Mouse (Mus musculus) neural tube, embryonic 13.5 days (tissue): ENCODE results near the gene Zfp429. TPM values are rescaled to one million over a fixed set of nuclear protein-coding genes. Genes with fewer than 3 reads are reported as not detected.
"Not testable (repeated sequence)": the region's sequence is repeated elsewhere in the genome, so short reads cannot be mapped to it uniquely, and the experiment has no call there.

ENCODE experiments used
- ATAC-seq: fragments of 200-750 bp; cut with Nextera tagmentation; 2 replicates; pipeline ENCODE4 v1.8.0; 2017; ENCODE audit warnings: low read depth, mild to moderate bottlenecking, moderate TSS enrichment, moderate library complexity
- H3K27ac ChIP-seq: fragments of 300-500 bp; sonication (generic); replicated peaks from 2 replicates; pipeline ENCODE4 v1.5.1; 2015; ENCODE audit warnings: moderate library complexity, mild to moderate bottlenecking, inconsistent platforms
- H3K27me3 ChIP-seq: fragments of 300-500 bp; sonication (generic); 2 replicates; pipeline ENCODE4 v1.6.1; 2015; ENCODE audit warnings: mild to moderate bottlenecking, inconsistent platforms
- H3K36me3 ChIP-seq: fragments of 300-500 bp; sonication (generic); 2 replicates; pipeline ENCODE4 v1.6.1; 2015; ENCODE audit warnings: mild to moderate bottlenecking, inconsistent platforms
- H3K4me1 ChIP-seq: fragments of 300-500 bp; sonication (generic); replicated peaks from 2 replicates; pipeline ENCODE4 v1.6.1; 2015; ENCODE audit warnings: inconsistent platforms
- H3K4me2 ChIP-seq: fragments of 300-500 bp; sonication (generic); 2 replicates; pipeline ENCODE4 v1.6.1; 2015; ENCODE audit warnings: inconsistent platforms, mild to moderate bottlenecking, moderate library complexity
- H3K4me3 ChIP-seq: fragments of 300-500 bp; sonication (generic); 2 replicates; pipeline ENCODE4 v1.5.1; 2015; ENCODE audit warnings: mild to moderate bottlenecking, inconsistent platforms
- H3K9ac ChIP-seq: fragments of 300-500 bp; sonication (generic); 2 replicates; pipeline ENCODE4 v1.6.1; 2015; ENCODE audit warnings: moderate library complexity, mild to moderate bottlenecking, inconsistent platforms
- H3K9me3 ChIP-seq: fragments of 300-500 bp; sonication (generic); 2 replicates; pipeline ENCODE4 v1.6.1; 2016; ENCODE audit warnings: inconsistent platforms
- WGBS: fragments of 180-500 bp; shearing (Covaris S2); methylation state at CpG from one replicate; pipeline ENCODE4 v1.1.7; 2015; 5-methylcytosine and 5-hydroxymethylcytosine counted together
- polyA plus RNA-seq: library from polyadenylated mRNA; unstranded; fragments of >200 nt; fragmentation: Nextera tagmentation; extraction: Ambion mirVana; gene quantifications from 2 replicates; pipeline ENCODE4 v1.2.1, GENCODE M21; 2015

Gene Zfp429
- polyA plus RNA-seq, result 3.8 and 4.2 TPM in 2 replicates

DNA sequence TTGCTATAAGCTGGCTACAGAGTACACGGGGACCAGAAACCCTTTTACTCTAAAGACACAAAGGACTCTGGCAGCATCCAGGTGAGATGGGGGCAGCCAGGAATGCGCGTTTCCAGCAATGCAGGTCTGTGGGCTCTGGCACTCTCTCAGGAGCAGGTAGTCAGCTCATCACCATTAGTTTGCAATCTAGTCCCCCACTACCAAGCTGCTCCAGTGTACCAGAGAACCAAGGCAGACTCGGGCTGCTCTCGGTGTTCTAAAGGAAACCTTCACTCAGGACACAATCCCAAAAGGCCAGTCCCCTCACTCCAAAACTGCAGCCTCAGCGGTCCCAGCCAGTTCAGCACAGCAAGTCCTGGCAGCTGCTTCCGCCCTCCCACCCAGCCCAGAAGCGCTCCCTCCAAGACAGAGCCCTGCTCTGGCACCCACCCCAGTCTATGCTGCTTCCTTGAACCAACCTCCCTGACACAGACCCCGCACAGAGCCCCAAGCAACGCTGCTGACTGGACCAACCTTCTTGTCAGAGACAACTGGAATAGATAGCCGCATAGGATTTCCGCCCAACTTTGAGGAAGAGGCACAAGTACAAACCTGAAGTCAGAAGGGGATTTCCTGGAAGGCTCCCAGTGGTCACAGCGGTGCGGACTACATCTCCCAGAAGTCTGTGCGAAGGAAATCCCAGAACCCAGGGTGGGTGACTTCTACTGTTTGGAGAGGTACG lies at the start of gene Zfp429:
Zfp429 (minus strand) TSS at position 637 of the 721 bp plus-strand sequence.
- H3K9ac ChIP-seq, result peak within 1 kb of the TSS; percentile 73
- not testable (repeated sequence) for H3K4me1 ChIP-seq, H3K27ac ChIP-seq, H3K9me3 ChIP-seq, H3K27me3 ChIP-seq, H3K36me3 ChIP-seq
- peak; percentile 97 for ATAC-seq
- H3K4me3 ChIP-seq, result peak within 1 kb of the TSS; percentile 57
- peak within 1 kb of the TSS; percentile 69 for H3K4me2 ChIP-seq
- 3% methylated on average over 16 of the region's 16 CpGs for WGBS

- not testable (repeated sequence) for H3K9me3 ChIP-seq, H3K4me2 ChIP-seq, H3K4me1 ChIP-seq, H3K9ac ChIP-seq, ATAC-seq, H3K4me3 ChIP-seq, H3K27me3 ChIP-seq, H3K27ac ChIP-seq
- WGBS, result 93% methylated on average over 1 of the region's 3 CpGs
- H3K36me3 ChIP-seq, result peaks cover 11% of the 10 kb centered on the region
These were observed 37.5 kb upstream of the Zfp429 start for GRCm38 (mm10) chr13:67437095-67437494.

DNA sequence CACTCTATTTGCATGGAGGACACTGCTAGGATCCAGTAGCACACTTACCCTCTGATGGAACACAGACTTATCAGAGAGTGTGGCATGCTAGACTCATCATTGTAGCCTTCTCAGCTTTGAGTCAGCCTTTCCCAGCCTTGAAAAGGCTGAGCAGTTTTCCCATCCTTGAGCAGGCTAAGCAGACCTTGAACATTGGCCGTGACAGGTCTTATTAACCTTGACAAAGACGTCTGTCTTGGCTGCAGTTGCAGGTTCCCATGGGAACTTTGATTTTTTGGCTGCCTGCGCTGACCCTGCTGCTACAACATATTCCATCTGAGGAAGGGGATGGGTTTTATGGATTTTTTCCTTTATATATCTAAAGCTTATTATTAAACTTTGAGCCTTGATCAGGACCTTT lies 28.5 kb upstream of the Zfp429 start:
- WGBS, result 73% methylated on average over 3 of the region's 3 CpGs
- no peak overlapping the region for H3K4me3 ChIP-seq
- ATAC-seq, result no peak
- H3K9ac ChIP-seq, result no peak overlapping the region
- no peak overlapping the region for H3K4me2 ChIP-seq
- H3K9me3 ChIP-seq, result no peaks in the 10 kb centered on the region
- H3K4me1 ChIP-seq, result no peaks in the 10 kb centered on the region
- H3K27ac ChIP-seq, result no peak overlapping the region
- no peaks in the 10 kb centered on the region for H3K27me3 ChIP-seq
- no peaks in the 10 kb centered on the region for H3K36me3 ChIP-seq

- not testable (repeated sequence) for H3K4me3 ChIP-seq, H3K4me2 ChIP-seq, H3K27me3 ChIP-seq, H3K9me3 ChIP-seq, H3K9ac ChIP-seq, ATAC-seq, H3K27ac ChIP-seq, H3K36me3 ChIP-seq, H3K4me1 ChIP-seq
These were observed 26.1 kb upstream of the Zfp429 start for GRCm38 (mm10) chr13:67425699-67426098.

GRCm38 (mm10) chr13:67422532-67422931 lies 22.9 kb upstream of the Zfp429 start:
- not testable (repeated sequence) for H3K4me3 ChIP-seq, H3K36me3 ChIP-seq, H3K9ac ChIP-seq, H3K4me1 ChIP-seq, ATAC-seq, H3K27ac ChIP-seq, H3K9me3 ChIP-seq, H3K27me3 ChIP-seq, H3K4me2 ChIP-seq
- 84% methylated on average over 2 of the region's 2 CpGs for WGBS

- Histone ChIP-seq H3K36me3 (no peaks in the 10 kb centered on the region), H3K9ac (peak within 1 kb of the TSS; percentile 72), H3K4me3 (peak within 1 kb of the TSS; percentile 65), H3K9me3 (no peaks in the 10 kb centered on the region), H3K27me3 (0 out of 2 replicates have a peak, but pooled peaks cover 4% of the 10 kb centered on the region), H3K4me2 (peak within 1 kb of the TSS; percentile 92), H3K4me1 (peaks cover 7% of the 10 kb centered on the region), H3K27ac (no peak within 1 kb of the TSS)
- 3% methylated on average over 22 of the region's 22 CpGs for WGBS
- peak; percentile 81 for ATAC-seq
These were observed 21.7 kb upstream of the Zfp429 start, which contains the start of gene Zfp459 for GRCm38 (mm10) chr13:67421207-67421857. Gene Zfp459, minus strand, starts transcription at chr13:67421418.

DNA sequence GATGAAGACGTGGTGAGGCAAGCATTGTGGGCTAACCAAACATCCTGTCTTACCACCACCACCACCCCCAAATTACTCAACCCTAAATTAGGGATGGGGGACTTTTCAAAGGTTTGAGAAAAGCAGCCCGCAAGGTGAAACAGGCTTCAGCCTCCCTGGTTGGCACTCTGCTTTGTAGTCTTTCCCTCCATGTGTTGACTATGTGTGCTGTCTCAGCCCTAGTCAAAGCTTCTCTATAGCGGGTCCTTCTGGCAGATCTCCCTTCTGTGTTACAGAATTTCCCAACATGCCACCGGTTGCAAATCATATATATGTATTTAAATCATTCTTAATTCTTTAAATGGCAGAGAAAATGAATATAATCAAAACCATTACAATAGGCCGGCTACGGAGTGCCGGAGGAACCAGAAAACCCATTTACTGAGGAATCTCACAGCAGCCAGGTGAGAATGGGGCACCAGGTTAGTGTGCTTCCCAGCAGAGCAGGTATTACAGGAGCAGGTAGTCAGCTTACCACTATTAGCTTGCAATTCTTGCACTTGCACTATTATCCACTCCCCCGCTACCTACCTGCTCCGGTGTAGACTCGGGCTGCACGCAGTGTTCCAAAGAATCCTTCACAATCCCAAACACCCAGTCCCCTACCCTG lies 21.1 kb upstream of the Zfp429 start:
- 34% methylated on average over 11 of the region's 11 CpGs for WGBS
- H3K4me2 ChIP-seq, result peak overlapping the region; percentile 92
- ATAC-seq, result peak; percentile 56; the same call in 1 of the 2 replicates
- peak overlapping the region; percentile 72 for H3K9ac ChIP-seq
- no peaks in the 10 kb centered on the region for H3K9me3 ChIP-seq
- H3K27ac ChIP-seq, result no peak overlapping the region
- H3K36me3 ChIP-seq, result no peaks in the 10 kb centered on the region
- peaks cover 7% of the 10 kb centered on the region for H3K4me1 ChIP-seq
- H3K4me3 ChIP-seq, result peak overlapping the region; percentile 65
- 0 out of 2 replicates have a peak, but pooled peaks cover 4% of the 10 kb centered on the region for H3K27me3 ChIP-seq

- no peaks in the 10 kb centered on the region for H3K9me3 ChIP-seq
- H3K27me3 ChIP-seq, result no peaks in the 10 kb centered on the region
- H3K4me3 ChIP-seq, result no peak overlapping the region
- no peaks in the 10 kb centered on the region for H3K36me3 ChIP-seq
- peaks cover 7% of the 10 kb centered on the region for H3K4me1 ChIP-seq
- H3K9ac ChIP-seq, result no peak overlapping the region
- WGBS, result 93% methylated on average over 3 of the region's 3 CpGs
- no peak overlapping the region for H3K27ac ChIP-seq
- H3K4me2 ChIP-seq, result no peak overlapping the region
- ATAC-seq, result no peak
These were observed 17.2 kb upstream of the Zfp429 start for GRCm38 (mm10) chr13:67416811-67417210.

DNA sequence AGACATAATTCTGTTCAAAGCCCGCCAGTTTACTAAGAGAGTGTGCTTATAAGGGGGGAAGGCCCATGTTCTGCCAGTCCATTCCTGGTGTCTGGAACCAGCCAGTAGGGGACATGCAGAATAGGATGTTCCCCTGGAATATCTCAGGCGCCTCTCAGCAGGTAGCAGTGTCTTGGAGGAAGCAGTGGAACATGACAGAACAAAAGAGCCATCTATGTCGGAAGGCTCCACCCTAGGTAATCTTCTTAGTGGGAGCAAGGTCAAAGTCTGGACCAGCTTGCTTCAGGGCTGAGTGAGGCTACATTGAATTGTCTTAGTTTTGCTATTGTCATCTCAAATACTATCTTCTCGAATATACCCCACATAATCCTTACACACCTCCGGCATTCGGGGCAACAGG lies 16.1 kb upstream of the Zfp429 start:
- Histone ChIP-seq H3K9ac (no peak overlapping the region), H3K4me3 (no peak overlapping the region), H3K36me3 (no peaks in the 10 kb centered on the region), H3K9me3 (no peaks in the 10 kb centered on the region), H3K27me3 (no peaks in the 10 kb centered on the region), H3K4me2 (no peak overlapping the region), H3K27ac (no peak overlapping the region), H3K4me1 (peaks cover 3% of the 10 kb centered on the region)
- ATAC-seq, result no peak
- 86% methylated on average over 6 of the region's 6 CpGs for WGBS

GRCm38 (mm10) chr13:67413634-67414033 lies 14.0 kb upstream of the Zfp429 start:
- H3K4me3 ChIP-seq, H3K36me3 ChIP-seq, H3K9me3 ChIP-seq, H3K4me2 ChIP-seq, H3K27me3 ChIP-seq, ATAC-seq, H3K4me1 ChIP-seq, H3K9ac ChIP-seq, H3K27ac ChIP-seq: not testable (repeated sequence)
- WGBS, result 69% methylated on average over 3 of the region's 3 CpGs

GRCm38 (mm10) chr13:67376255-67376654 lies 23.4 kb downstream of the Zfp429 start:
- H3K4me2 ChIP-seq, H3K27ac ChIP-seq, H3K9me3 ChIP-seq, H3K36me3 ChIP-seq, H3K9ac ChIP-seq, ATAC-seq, H3K27me3 ChIP-seq, H3K4me3 ChIP-seq, H3K4me1 ChIP-seq: not testable (repeated sequence)
- WGBS, result 60% methylated on average over 3 of the region's 3 CpGs
